Mouse (Mus musculus) CH12F3 (cell line): ENCODE results near the gene Rora.

Source experiments
- in situ Hi-C: fragments of 300-500 bp; cut with MboI; formaldehyde crosslinking; loops from 2 replicates; pipeline ENCODE4 v1.14.3; 2020; ENCODE audit warnings: low sequenced_read_pairs

Gene Rora

GRCm38 (mm10) chr9:68807735-68808134 lies 154.1 kb downstream of the Rora start:
- in situ Hi-C loops, result no loop called here

- in situ Hi-C loops, result no loop called here
Measured at GRCm38 (mm10) chr9:68809536-68809935, 155.9 kb downstream of the Rora start.

- in situ Hi-C loops, result no loop called here
Measured at GRCm38 (mm10) chr9:68814723-68815122, 161.1 kb downstream of the Rora start.

GRCm38 (mm10) chr9:68815877-68816276 lies 162.3 kb downstream of the Rora start:
- in situ Hi-C loops, result no loop called here

GRCm38 (mm10) chr9:68820036-68820435 lies 166.4 kb downstream of the Rora start:
- in situ Hi-C loops, result no loop called here

- in situ Hi-C loops, result no loop called here
Measured at GRCm38 (mm10) chr9:68820478-68820877, 166.9 kb downstream of the Rora start.

- in situ Hi-C loops, result no loop called here
Measured at GRCm38 (mm10) chr9:68821388-68821787, 167.8 kb downstream of the Rora start.

GRCm38 (mm10) chr9:68823292-68823691 lies 169.7 kb downstream of the Rora start:
- in situ Hi-C loops, result no loop called here

GRCm38 (mm10) chr9:68825107-68825506 lies 171.5 kb downstream of the Rora start:
- in situ Hi-C loops, result no loop called here

GRCm38 (mm10) chr9:68825841-68826240 lies 172.3 kb downstream of the Rora start:
- in situ Hi-C loops, result no loop called here

GRCm38 (mm10) chr9:68827441-68827840 lies 173.9 kb downstream of the Rora start:
- in situ Hi-C loops, result no loop called here

- in situ Hi-C loops, result no loop called here
Measured at GRCm38 (mm10) chr9:68829903-68830302, 176.3 kb downstream of the Rora start.

GRCm38 (mm10) chr9:68833323-68833722 lies 179.7 kb downstream of the Rora start:
- in situ Hi-C loops, result no loop called here

- in situ Hi-C loops, result no loop called here
Measured at GRCm38 (mm10) chr9:68835037-68835649, 181.6 kb downstream of the Rora start.

- in situ Hi-C loops, result no loop called here
Measured at GRCm38 (mm10) chr9:68842134-68842892, 188.7 kb downstream of the Rora start.

- in situ Hi-C loops, result no loop called here
Measured at GRCm38 (mm10) chr9:68845556-68845955, 192.0 kb downstream of the Rora start.

GRCm38 (mm10) chr9:68850321-68850720 lies 196.7 kb downstream of the Rora start:
- in situ Hi-C loops, result no loop called here

- in situ Hi-C loops, result no loop called here
Measured at GRCm38 (mm10) chr9:68852201-68852600, 198.6 kb downstream of the Rora start.

GRCm38 (mm10) chr9:68852934-68853333 lies 199.3 kb downstream of the Rora start:
- in situ Hi-C loops, result no loop called here

- in situ Hi-C loops, result no loop called here
Measured at GRCm38 (mm10) chr9:68859500-68859899, 205.9 kb downstream of the Rora start.

GRCm38 (mm10) chr9:68866317-68866716 lies 212.7 kb downstream of the Rora start:
- in situ Hi-C loops, result no loop called here

- in situ Hi-C loops, result no loop called here
Measured at GRCm38 (mm10) chr9:68873838-68874237, 220.3 kb downstream of the Rora start.
